Mouse (Mus musculus) CH12.LX (cell line): ENCODE measurements around the gene Grip1. TPM values are rescaled to one million over a fixed set of nuclear protein-coding genes. Genes with fewer than 3 reads are reported as not detected.

Source experiments
- DNase-seq: peaks from one replicate; pipeline ENCODE4 v3.0.0-alpha.2; 2013; ENCODE audit errors: extremely low read depth
- H3K27ac ChIP-seq: 2 replicates; pipeline ENCODE4 v1.5.1; 2012; ENCODE audit warnings: low read depth, mild to moderate bottlenecking, control low read depth, moderate library complexity; ENCODE audit not compliant: insufficient read depth
- H3K27me3 ChIP-seq: replicated peaks from 2 replicates; pipeline ENCODE3; 2012; ENCODE audit warnings: inconsistent platforms
- H3K36me3 ChIP-seq, 2 experiments: replicated peaks in 1 of 2; 2 replicates each; pipeline versions ENCODE3 to v1.6.1; 2012; ENCODE audit warnings: inconsistent platforms in 1 of 2, low read length in 1 of 2, mild to moderate bottlenecking in 1 of 2, mixed read lengths in 1 of 2, moderate library complexity in 1 of 2; ENCODE audit not compliant: control insufficient read depth in 1 of 2, insufficient read depth in 1 of 2
- H3K4me1 ChIP-seq, 2 experiments: 2 replicates each; pipeline ENCODE4 v1.6.1; 2012; ENCODE audit warnings: inconsistent platforms in 1 of 2, moderate library complexity in 1 of 2; ENCODE audit not compliant: insufficient read depth in 2 of 2, control insufficient read depth in 1 of 2
- H3K4me2 ChIP-seq: 2 replicates; pipeline ENCODE4 v1.6.1; 2012; ENCODE audit warnings: low read depth, mild to moderate bottlenecking, control low read depth; ENCODE audit not compliant: poor library complexity, insufficient read depth, severe bottlenecking
- H3K4me3 ChIP-seq, 3 experiments: fragments of 150-350 bp in 1 of 3; sonication (generic) in 1 of 3; replicated peaks in 1 of 3; 2 replicates each; pipeline versions ENCODE3 to v1.5.1; 2011 to 2012; ENCODE audit warnings: low read depth in 2 of 3, low read length in 2 of 3, mild to moderate bottlenecking in 2 of 3, moderate library complexity in 2 of 3, control low read depth in 1 of 3, improper control_type of control experiment in 1 of 3, inconsistent platforms in 1 of 3, mixed read lengths in 1 of 3; ENCODE audit not compliant: poor library complexity in 1 of 3
- H3K79me2 ChIP-seq: replicated peaks from 2 replicates; pipeline ENCODE4 v1.6.1; 2012; ENCODE audit warnings: mild to moderate bottlenecking, moderate library complexity; ENCODE audit not compliant: control insufficient read depth, poor library complexity, insufficient read depth, severe bottlenecking; ENCODE audit errors: extremely low read depth
- H3K9ac ChIP-seq: 2 replicates; pipeline ENCODE4 v1.6.1; 2012; ENCODE audit warnings: low read depth, mild to moderate bottlenecking, control low read depth, moderate library complexity; ENCODE audit not compliant: insufficient read depth
- H3K9me3 ChIP-seq: replicated peaks from 2 replicates; pipeline ENCODE3; 2012; ENCODE audit warnings: low read length, inconsistent platforms, mixed read lengths
- BHLHE40 ChIP-seq: IDR thresholded peaks from 2 replicates; pipeline ENCODE4 v1.6.1; 2011; ENCODE audit warnings: mild to moderate bottlenecking, low read depth, low read length, improper control_type of control experiment
- CHD1 ChIP-seq: IDR thresholded peaks from 2 replicates; pipeline ENCODE4 v1.6.1; 2012; ENCODE audit warnings: low read depth, low read length, improper control_type of control experiment, inconsistent platforms
- CHD2 ChIP-seq: IDR thresholded peaks from 2 replicates; pipeline ENCODE4 v1.6.1; 2011; ENCODE audit warnings: low read length, improper control_type of control experiment
- CTCF ChIP-seq, 2 experiments: IDR thresholded peaks in 1 of 2; conservative IDR thresholded peaks in 1 of 2; 2 replicates each; pipeline ENCODE4 v1.5.1; 2011 to 2012; ENCODE audit warnings: low read depth in 2 of 2, low read length in 2 of 2, improper control_type of control experiment in 1 of 2, inconsistent platforms in 1 of 2, mild to moderate bottlenecking in 1 of 2, moderate library complexity in 1 of 2
- ELF1 ChIP-seq: IDR thresholded peaks from 2 replicates; pipeline ENCODE4 v1.6.1; 2014; ENCODE audit warnings: low read depth, mild to moderate bottlenecking, inconsistent platforms, low read length, improper control_type of control experiment
- ETS1 ChIP-seq: conservative IDR thresholded peaks from 2 replicates; pipeline ENCODE4 v1.6.1; 2012; ENCODE audit warnings: low read depth, mild to moderate bottlenecking, inconsistent platforms, low read length, improper control_type of control experiment, moderate library complexity
- IRF4 ChIP-seq: IDR thresholded peaks from 2 replicates; pipeline ENCODE4 v1.6.1; 2014; ENCODE audit warnings: low read depth, mild to moderate bottlenecking, inconsistent platforms, low read length, improper control_type of control experiment
- JUND ChIP-seq: conservative IDR thresholded peaks from 2 replicates; pipeline ENCODE4 v1.6.1; 2011; ENCODE audit warnings: low read depth, low read length, improper control_type of control experiment
- KAT2A ChIP-seq: IDR thresholded peaks from 2 replicates; pipeline ENCODE4 v1.6.1; 2012; ENCODE audit warnings: low read length, improper control_type of control experiment, inconsistent platforms; ENCODE audit not compliant: insufficient replicate concordance
- MAFK ChIP-seq: IDR thresholded peaks from 2 replicates; pipeline ENCODE4 v1.6.1; 2011; ENCODE audit warnings: low read length, improper control_type of control experiment; ENCODE audit not compliant: insufficient replicate concordance
- MAX ChIP-seq: IDR thresholded peaks from 2 replicates; pipeline ENCODE4 v1.6.1; 2011; ENCODE audit warnings: low read length, improper control_type of control experiment
- MEF2A ChIP-seq: IDR thresholded peaks from 2 replicates; pipeline ENCODE4 v1.6.1; 2014; ENCODE audit warnings: low read depth, mild to moderate bottlenecking, inconsistent platforms, low read length, improper control_type of control experiment, borderline replicate concordance
- MYC ChIP-seq: IDR thresholded peaks from 2 replicates; pipeline ENCODE4 v1.6.1; 2011; ENCODE audit warnings: low read depth, mild to moderate bottlenecking, improper control_type of control experiment, low read length
- NRF1 ChIP-seq: IDR thresholded peaks from 2 replicates; pipeline ENCODE4 v1.6.1; 2014; ENCODE audit warnings: low read depth, mild to moderate bottlenecking, inconsistent platforms, low read length, improper control_type of control experiment, moderate library complexity
- RCOR1 ChIP-seq: conservative IDR thresholded peaks from 2 replicates; pipeline ENCODE4 v1.6.1; 2012; ENCODE audit warnings: low read depth, mild to moderate bottlenecking, inconsistent platforms, low read length, improper control_type of control experiment
- SIN3A ChIP-seq: IDR thresholded peaks from 2 replicates; pipeline ENCODE4 v1.6.1; 2012; ENCODE audit warnings: low read length, improper control_type of control experiment, inconsistent platforms
- SMC3 ChIP-seq: IDR thresholded peaks from 2 replicates; pipeline ENCODE4 v1.6.1; 2011; ENCODE audit warnings: low read depth, low read length, improper control_type of control experiment
- TCF12 ChIP-seq: IDR thresholded peaks from 2 replicates; pipeline ENCODE4 v1.6.1; 2014; ENCODE audit warnings: low read depth, mild to moderate bottlenecking, inconsistent platforms, low read length, improper control_type of control experiment
- ZC3H11A ChIP-seq: IDR thresholded peaks from 2 replicates; pipeline ENCODE4 v1.6.1; 2012; ENCODE audit warnings: low read depth, mild to moderate bottlenecking, inconsistent platforms, low read length, improper control_type of control experiment
- dilution Hi-C: fragments of 300-500 bp; cut with MboI; formaldehyde crosslinking; loops from 2 replicates; pipeline ENCODE4 v1.14.3; 2020; ENCODE audit warnings: low sequenced_read_pairs; ENCODE audit not compliant: extremely low pct_unique_long_range_greater_than_20kb, extremely low pct_ligation_motif_present
- in situ Hi-C: fragments of 300-500 bp; cut with MboI; formaldehyde crosslinking; loops from 3 replicates; pipeline ENCODE4 v1.14.3; 2019; ENCODE audit warnings: low sequenced_read_pairs, low pct_ligation_motif_present, low pct_unique_long_range_greater_than_20kb, mixed read lengths
- polyA plus RNA-seq: library from polyadenylated mRNA; unstranded; fragments of >175 nt; gene quantifications from 2 replicates; pipeline ENCODE4 v1.2.1, GENCODE M21; 2012; ENCODE audit warnings: low read depth; ENCODE audit not compliant: insufficient read length
- total RNA-seq, 2 experiments: library from RNA; depleted of rRNA; stranded (reverse); fragments of 300-350 nt in 1 of 2; fragments of >200 nt in 1 of 2; gene quantifications; 2 replicates each; pipeline ENCODE4 v1.2.3; 2012 to 2014

The Grip1 gene
- total and polyA plus RNA-seq, 3 experiments: 0.09 to 0.33 (median 0.13) TPM

GRCm38 (mm10) chr10:119486936-119487335 lies 33.3 kb downstream of the Grip1 start:
- no peaks in the 10 kb centered on the region for H3K9me3 ChIP-seq
- DNase-seq: no peak
- no peak for TF ChIP-seq RCOR1
- no peak for TF ChIP-seq SIN3A
- TF ChIP-seq ETS1: no peak
- TF ChIP-seq MAX: no peak
- TF ChIP-seq JUND: no peak
- no peak for TF ChIP-seq IRF4
- TF ChIP-seq CHD1: no peak
- TF ChIP-seq MYC: no peak
- no peak for TF ChIP-seq MAFK
- TF ChIP-seq BHLHE40: no peak
- H3K9ac ChIP-seq: no peak overlapping the region
- in situ Hi-C loops: no loop called here
- H3K27ac ChIP-seq: no peak overlapping the region
- H3K4me2 ChIP-seq: no peak overlapping the region
- no peak overlapping the region for H3K4me3 ChIP-seq
- H3K36me3 ChIP-seq: no peaks in the 10 kb centered on the region
- dilution Hi-C loops: no loop called here
- peaks cover 0 to 3% of the 10 kb centered on the region in 2 experiments; a peak in 1 of 4 replicates for H3K4me1 ChIP-seq
- no peaks in the 10 kb centered on the region for H3K27me3 ChIP-seq
- no peaks in the 10 kb centered on the region for H3K79me2 ChIP-seq

- Histone ChIP-seq H3K27ac (no peak overlapping the region), H3K4me2 (no peak overlapping the region), H3K27me3 (no peaks in the 10 kb centered on the region), H3K4me1 (peaks cover 0 to 3% of the 10 kb centered on the region in 2 experiments; a peak in 1 of 4 replicates), H3K36me3 (no peaks in the 10 kb centered on the region), H3K79me2 (no peaks in the 10 kb centered on the region), H3K9ac (no peak overlapping the region), H3K9me3 (no peaks in the 10 kb centered on the region), H3K4me3 (no peak overlapping the region)
- dilution Hi-C loops: no loop called here
- DNase-seq: no peak
- TF ChIP-seq ETS1 (no peak), TCF12 (no peak), MEF2A (no peak), CHD2 (no peak), ZC3H11A (no peak), ELF1 (no peak), MAFK (no peak), NRF1 (no peak), CTCF (conservative IDR thresholded peaks at IDR 0.05 in 1 of 2, IDR thresholded peaks at IDR 0.05 in 1 of 2; ENCODE audit: low read depth in 2 of 2, low read length in 2 of 2) (no peak), KAT2A (no peak), SMC3 (no peak)
- in situ Hi-C loops: no loop called here
Measured at GRCm38 (mm10) chr10:119490831-119491230, 37.2 kb downstream of the Grip1 start.
